Mouse (Mus musculus) forebrain, embryonic 16.5 days (tissue): ENCODE results near the gene Sec11a. TPM values are rescaled to one million over a fixed set of nuclear protein-coding genes. Genes with fewer than 3 reads are reported as not detected.

Source experiments
- ATAC-seq: fragments of 200-750 bp; cut with Nextera tagmentation; 2 replicates; pipeline ENCODE4 v1.8.0; 2017; ENCODE audit warnings: mild to moderate bottlenecking, moderate library complexity
- H3K27ac ChIP-seq: fragments of 300-500 bp; sonication (generic); 2 replicates; pipeline ENCODE4 v1.5.1; 2014; ENCODE audit warnings: low read length, control low read depth
- H3K27me3 ChIP-seq: fragments of 300-500 bp; sonication (generic); replicated peaks from 2 replicates; pipeline ENCODE4 v1.6.1; 2014; ENCODE audit warnings: low read length; ENCODE audit not compliant: control insufficient read depth, insufficient read depth
- H3K36me3 ChIP-seq: fragments of 300-500 bp; sonication (generic); 2 replicates; pipeline ENCODE4 v1.6.1; 2014; ENCODE audit not compliant: control insufficient read depth, insufficient read depth
- H3K4me1 ChIP-seq: fragments of 300-500 bp; sonication (generic); replicated peaks from 2 replicates; pipeline ENCODE4 v1.6.1; 2014; ENCODE audit warnings: low read length; ENCODE audit not compliant: control insufficient read depth, insufficient read depth
- H3K4me2 ChIP-seq: fragments of 300-500 bp; sonication (generic); 2 replicates; pipeline ENCODE4 v1.6.1; 2014; ENCODE audit warnings: mild to moderate bottlenecking, low read length, control low read depth
- H3K4me3 ChIP-seq: fragments of 300-500 bp; sonication (generic); replicated peaks from 2 replicates; pipeline ENCODE4 v1.5.1; 2014; ENCODE audit warnings: mild to moderate bottlenecking, low read length, control low read depth
- H3K9ac ChIP-seq: fragments of 300-500 bp; sonication (generic); replicated peaks from 2 replicates; pipeline ENCODE4 v1.6.1; 2014; ENCODE audit warnings: low read depth, low read length, control low read depth
- H3K9me3 ChIP-seq: fragments of 300-500 bp; sonication (generic); 2 replicates; pipeline ENCODE4 v1.6.1; 2016; ENCODE audit warnings: low read length; ENCODE audit not compliant: control insufficient read depth
- WGBS: fragments of 180-500 bp; shearing (Covaris S2); extraction: QIAGEN DNeasy Blood & Tissue Kit; methylation state at CpG from one replicate; pipeline ENCODE4 v1.1.7; 2014; 5-methylcytosine and 5-hydroxymethylcytosine counted together
- polyA plus RNA-seq: library from polyadenylated mRNA; unstranded; fragments of >200 nt; fragmentation: Nextera tagmentation; extraction: Ambion mirVana; gene quantifications from 2 replicates; pipeline ENCODE4 v1.2.1, GENCODE M21; 2015

Gene Sec11a
- polyA plus RNA-seq, 1 experiment from 2014 or later = 146 TPM

DNA sequence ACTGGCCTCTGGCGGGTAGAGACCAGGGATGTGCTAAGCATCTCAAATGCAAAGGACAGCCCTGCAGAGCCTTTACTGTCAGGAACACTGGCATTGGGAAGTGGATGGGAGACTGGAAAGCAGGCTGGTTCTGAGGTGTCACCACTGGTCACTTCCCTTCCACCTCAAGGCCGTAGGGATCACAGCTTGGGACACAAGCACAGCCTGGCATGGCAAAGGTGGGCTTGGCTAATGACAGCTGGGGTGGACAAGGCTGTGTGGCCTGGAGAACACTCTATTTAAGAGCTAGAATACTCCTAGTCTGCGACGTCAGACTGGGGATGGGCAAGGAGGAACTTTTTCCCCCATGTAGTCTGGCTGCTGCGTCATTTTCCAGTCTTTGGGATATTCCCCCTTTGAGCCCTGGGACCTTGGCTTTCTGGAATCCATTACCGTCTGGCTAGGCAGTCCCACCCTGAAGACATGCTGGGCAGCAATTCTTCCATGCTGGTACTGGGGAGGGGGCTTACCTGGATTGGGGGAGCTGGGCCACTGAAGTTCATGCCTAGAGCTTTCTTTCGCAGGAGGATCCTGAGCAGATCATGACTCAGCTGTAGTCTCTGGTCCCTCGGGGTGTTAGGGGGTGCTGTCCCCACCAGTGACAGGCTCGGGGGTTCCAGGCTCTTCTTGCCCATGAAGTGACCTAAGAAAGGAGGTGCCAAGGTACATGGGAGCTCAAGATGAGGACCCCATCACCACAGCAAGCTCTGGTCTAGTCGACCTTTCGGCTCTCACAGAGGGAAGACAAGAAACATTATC, 43.8 kb downstream of the Sec11a start:
- Histone ChIP-seq H3K27me3 (no peaks in the 10 kb centered on the region), H3K4me3 (no peak overlapping the region), H3K9ac (no peak overlapping the region), H3K4me2 (no peak overlapping the region; the same call in 1 of the 2 replicates), H3K9me3 (no peaks in the 10 kb centered on the region), H3K36me3 (peaks cover 8% of the 10 kb centered on the region), H3K4me1 (peaks cover 33% of the 10 kb centered on the region), H3K27ac (no peak overlapping the region)
- 87% methylated on average over 11 of the region's 11 CpGs for WGBS
- no peak for ATAC-seq

DNA sequence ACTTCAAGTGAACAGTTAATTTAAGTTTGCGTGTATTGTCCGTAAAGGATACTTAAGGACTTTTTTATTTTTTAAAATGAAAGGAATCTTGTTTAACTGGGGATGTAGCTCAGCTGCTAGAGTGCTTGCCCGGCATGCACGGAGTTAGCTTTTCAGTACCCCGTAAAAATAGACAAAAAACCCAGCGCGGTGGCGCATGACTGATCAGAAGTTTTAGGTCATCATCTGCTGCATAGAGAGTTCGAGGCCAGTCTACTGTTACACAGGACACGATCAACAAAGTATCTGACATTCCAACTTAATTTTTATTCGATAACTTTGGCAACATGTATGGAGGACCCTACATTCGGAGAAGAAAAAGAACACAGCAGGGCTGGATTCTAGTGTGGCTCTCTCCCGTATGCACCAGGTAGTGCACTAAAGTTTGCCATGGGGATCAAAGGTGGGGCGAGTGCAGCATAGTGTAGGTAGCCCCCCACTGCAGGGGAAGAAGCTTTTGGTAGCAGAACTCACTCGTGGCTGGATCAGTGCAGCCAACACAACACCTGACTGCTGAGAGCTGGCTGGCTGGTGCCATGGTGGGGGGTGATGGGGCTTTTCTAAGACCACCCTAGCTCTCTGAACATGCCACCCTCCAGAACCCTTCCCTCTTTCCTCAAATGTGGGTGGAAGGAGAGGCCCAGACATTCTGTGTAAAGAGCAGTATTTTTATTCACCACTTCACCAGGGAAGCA, 45.9 kb downstream of the Sec11a start:
- Histone ChIP-seq H3K9me3 (no peaks in the 10 kb centered on the region), H3K4me2 (peak overlapping the region; percentile 99), H3K27ac (peak overlapping the region; percentile 82), H3K4me3 (peak overlapping the region; percentile 86), H3K36me3 (peaks cover 8% of the 10 kb centered on the region), H3K27me3 (no peaks in the 10 kb centered on the region), H3K4me1 (peaks cover 33% of the 10 kb centered on the region), H3K9ac (peak overlapping the region; percentile 81)
- WGBS = 27% methylated on average over 15 of the region's 15 CpGs
- ATAC-seq = peak; percentile 5

DNA sequence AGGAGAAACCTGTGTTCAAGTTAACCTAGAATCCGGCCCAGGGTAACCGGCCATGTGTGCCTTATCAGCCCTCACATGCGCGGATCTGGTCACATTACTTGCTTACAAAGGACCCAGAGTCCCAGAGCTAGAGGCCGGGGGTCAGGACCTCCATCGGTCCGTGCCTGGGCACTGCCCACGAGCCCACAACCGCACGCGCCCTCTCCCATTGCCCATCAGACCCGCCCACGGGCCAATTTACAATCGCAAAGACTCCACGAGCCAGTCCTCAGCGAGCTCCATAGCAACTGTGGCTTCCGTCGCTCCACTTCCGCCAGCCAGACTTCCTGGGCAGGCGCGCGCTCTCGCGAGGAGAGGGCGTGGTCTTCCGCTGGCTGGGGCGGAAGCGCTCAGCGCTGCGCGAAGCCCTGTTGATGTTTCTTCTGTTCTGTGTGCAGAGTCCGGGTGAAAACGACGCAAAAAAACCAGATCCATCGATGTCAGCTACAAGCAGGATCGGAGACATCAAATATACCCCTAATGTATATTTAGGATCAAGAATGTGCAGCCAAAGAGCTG, 46.6 kb downstream of the Sec11a start, which contains the start of gene Wdr73:
Gene Wdr73 (minus strand): TSS at position 326 of the 558 bp plus-strand sequence.
- under 1% methylated on average over 36 of the region's 36 CpGs for WGBS
- peaks cover 33% of the 10 kb centered on the region for H3K4me1 ChIP-seq
- H3K27ac ChIP-seq = peak within 1 kb of the TSS; percentile 82
- no peaks in the 10 kb centered on the region for H3K27me3 ChIP-seq
- H3K9me3 ChIP-seq = no peaks in the 10 kb centered on the region
- H3K36me3 ChIP-seq = peaks cover 8% of the 10 kb centered on the region
- peak within 1 kb of the TSS; percentile 81 for H3K9ac ChIP-seq
- peak within 1 kb of the TSS; percentile 86 for H3K4me3 ChIP-seq
- peak; percentile 97 for ATAC-seq
- peak within 1 kb of the TSS; percentile 99 for H3K4me2 ChIP-seq

DNA sequence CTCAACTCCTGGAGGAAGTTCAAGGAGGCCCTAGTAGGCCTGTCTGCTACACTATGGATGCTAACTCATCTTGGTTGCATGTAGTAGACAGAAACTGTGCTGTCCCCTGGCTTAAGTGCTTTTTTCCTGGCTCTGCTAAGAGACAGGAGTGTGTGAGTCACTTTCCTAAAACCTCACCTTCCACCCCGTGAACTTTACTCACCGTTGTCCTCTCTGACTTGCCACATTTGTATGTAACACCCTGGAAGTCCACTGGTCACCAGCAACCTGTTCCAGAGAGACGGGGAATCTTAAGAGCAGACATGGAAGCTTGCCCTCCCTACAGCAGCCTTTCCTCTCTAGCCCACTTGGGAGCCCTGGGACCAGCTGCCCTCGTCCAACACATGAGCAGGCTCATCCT, 49.9 kb downstream of the Sec11a start:
- no peaks in the 10 kb centered on the region for H3K9me3 ChIP-seq
- H3K4me1 ChIP-seq = peaks cover 18% of the 10 kb centered on the region
- no peak overlapping the region for H3K4me3 ChIP-seq
- H3K27ac ChIP-seq = no peak overlapping the region
- H3K4me2 ChIP-seq = no peak overlapping the region
- 93% methylated on average over 4 of the region's 4 CpGs for WGBS
- no peaks in the 10 kb centered on the region for H3K27me3 ChIP-seq
- H3K36me3 ChIP-seq = peaks cover 10% of the 10 kb centered on the region
- ATAC-seq = no peak
- H3K9ac ChIP-seq = no peak overlapping the region

DNA sequence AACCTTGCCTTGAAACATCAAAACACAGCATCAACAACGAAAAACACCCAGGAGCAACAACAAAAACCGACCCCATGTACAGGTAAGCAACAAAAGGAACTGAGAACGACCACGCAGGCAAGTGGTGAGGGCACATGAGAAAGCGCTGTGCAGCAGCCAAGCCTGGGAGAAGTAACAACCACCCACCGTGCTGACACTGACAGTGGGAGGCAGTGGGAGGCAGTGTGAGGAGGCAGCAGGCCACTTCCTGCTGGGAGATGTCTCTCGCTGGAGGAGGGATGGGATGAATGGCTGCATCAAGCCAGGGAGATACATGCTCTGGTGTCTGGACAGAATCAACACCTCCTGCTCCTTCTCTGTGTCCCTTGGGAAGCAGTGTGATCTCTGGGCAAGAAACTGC, 50.4 kb downstream of the Sec11a start:
- Histone ChIP-seq H3K27me3 (no peaks in the 10 kb centered on the region), H3K36me3 (peaks cover 16% of the 10 kb centered on the region), H3K27ac (no peak overlapping the region), H3K4me2 (no peak overlapping the region), H3K4me1 (peaks cover 18% of the 10 kb centered on the region), H3K4me3 (no peak overlapping the region), H3K9ac (no peak overlapping the region), H3K9me3 (no peaks in the 10 kb centered on the region)
- ATAC-seq = no peak
- WGBS = 90% methylated on average over 7 of the region's 7 CpGs

DNA sequence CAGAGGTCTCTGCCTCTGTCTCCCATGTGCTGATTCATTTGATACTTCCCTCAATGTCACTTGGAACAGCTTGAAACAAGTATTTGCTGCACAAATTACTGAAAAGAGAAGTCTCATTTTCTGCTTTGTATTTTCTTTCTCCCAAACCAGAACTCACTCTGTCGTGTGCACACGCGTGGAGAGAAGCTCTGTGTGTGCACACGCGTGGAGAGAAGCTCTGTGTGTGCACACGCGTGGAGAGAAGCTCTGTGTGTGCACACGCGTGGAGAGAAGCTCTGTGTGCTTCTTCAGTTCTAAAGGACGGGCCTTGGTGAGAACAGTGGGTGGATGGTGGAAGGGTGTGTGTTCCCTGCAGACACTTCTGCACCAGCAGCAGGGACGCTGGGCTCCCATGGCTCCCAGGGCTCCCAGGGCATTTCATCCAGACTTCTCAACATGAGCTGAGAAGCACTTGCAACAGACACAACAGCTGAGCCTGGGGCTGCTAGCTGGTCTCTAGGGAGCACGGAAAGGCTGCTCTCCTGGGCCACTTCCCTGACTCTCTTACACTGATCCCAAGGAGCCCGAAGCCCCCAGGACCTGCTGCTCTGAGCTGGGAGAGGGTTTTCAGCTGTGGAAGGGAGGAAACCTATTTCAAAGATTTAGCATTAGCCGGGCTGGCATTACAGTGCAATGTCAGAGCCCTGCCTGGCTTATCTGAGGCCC, 52.6 kb downstream of the Sec11a start:
- 95% methylated on average over 14 of the region's 14 CpGs for WGBS
- H3K27me3 ChIP-seq = no peaks in the 10 kb centered on the region
- no peaks in the 10 kb centered on the region for H3K9me3 ChIP-seq
- no peak overlapping the region for H3K4me2 ChIP-seq
- peaks cover 5% of the 10 kb centered on the region for H3K4me1 ChIP-seq
- H3K9ac ChIP-seq = no peak overlapping the region
- H3K36me3 ChIP-seq = peaks cover 25% of the 10 kb centered on the region
- H3K4me3 ChIP-seq = no peak overlapping the region
- no peak overlapping the region for H3K27ac ChIP-seq
- ATAC-seq = no peak

DNA sequence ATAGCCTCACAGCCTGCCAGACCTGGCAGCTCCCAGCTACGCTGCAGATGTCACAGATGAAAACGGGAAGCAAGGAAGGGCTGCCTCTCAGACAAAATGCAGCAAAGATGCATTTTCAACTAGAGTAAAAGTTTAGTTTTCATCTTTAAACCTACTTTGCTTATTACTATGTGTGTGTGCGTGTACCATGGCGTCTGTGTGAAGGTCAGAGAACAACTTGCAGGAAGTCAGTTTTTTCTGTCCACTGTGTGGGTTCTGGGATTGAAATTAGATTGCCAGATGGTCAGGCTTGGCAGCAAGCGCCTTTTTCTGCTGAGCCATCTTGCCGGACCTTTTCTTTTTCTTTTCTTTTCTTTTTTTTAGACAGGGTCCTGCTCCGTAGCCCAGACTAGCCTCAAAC, 53.4 kb downstream of the Sec11a start:
- H3K27ac ChIP-seq = peak overlapping the region; percentile 14
- H3K9me3 ChIP-seq = no peaks in the 10 kb centered on the region
- H3K27me3 ChIP-seq = no peaks in the 10 kb centered on the region
- H3K4me2 ChIP-seq = no peak overlapping the region
- H3K4me1 ChIP-seq = peaks cover 6% of the 10 kb centered on the region
- no peak overlapping the region for H3K9ac ChIP-seq
- ATAC-seq = no peak
- no peak overlapping the region for H3K4me3 ChIP-seq
- WGBS = 77% methylated on average over 7 of the region's 7 CpGs
- peaks cover 27% of the 10 kb centered on the region for H3K36me3 ChIP-seq

DNA sequence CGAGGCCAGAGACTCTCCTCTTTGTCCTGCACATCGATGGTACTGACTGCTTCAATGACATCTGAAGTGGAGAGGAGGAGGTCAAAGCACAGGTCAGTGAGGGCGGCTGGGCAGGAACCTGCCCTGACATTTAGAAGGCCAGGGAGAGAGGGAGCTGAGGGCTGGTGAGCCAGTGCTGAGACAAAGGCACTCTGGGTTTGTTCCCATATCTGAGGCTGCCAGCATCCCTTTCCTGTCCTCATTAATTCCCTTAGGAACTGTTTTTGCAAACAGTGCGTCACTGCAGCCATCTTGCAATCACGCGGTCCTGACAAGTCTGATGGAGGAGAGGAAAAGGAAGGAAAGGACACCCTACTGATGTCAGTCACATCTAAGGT, 53.8 kb downstream of the Sec11a start:
- Histone ChIP-seq H3K4me3 (no peak overlapping the region), H3K9ac (no peak overlapping the region), H3K36me3 (peaks cover 27% of the 10 kb centered on the region), H3K9me3 (no peaks in the 10 kb centered on the region), H3K27ac (peak overlapping the region; percentile 39), H3K4me1 (peaks cover 10% of the 10 kb centered on the region), H3K4me2 (no peak overlapping the region), H3K27me3 (no peaks in the 10 kb centered on the region)
- ATAC-seq = no peak
- WGBS = 80% methylated on average over 6 of the region's 6 CpGs
